Mouse (Mus musculus) G1E (cell line): ENCODE data around the gene Hist1h2ae.

Experiments
- CTCF ChIP-seq: IDR thresholded peaks from 2 replicates; pipeline ENCODE4 v1.5.1; 2012; ENCODE audit warnings: low read depth, low read length, inconsistent platforms, mixed read lengths
- TAL1 ChIP-seq: conservative IDR thresholded peaks from 2 replicates; pipeline ENCODE4 v1.6.1; 2012; ENCODE audit warnings: low read depth, low read length, inconsistent platforms, mixed read lengths

- TF ChIP-seq CTCF (no peak), TAL1 (no peak)
Observed at GRCm38 (mm10) chr13:23586940-23587225, 15.9 kb upstream of the Hist1h2ae start.
